Mouse (Mus musculus) bone marrow macrophage, adult 2 months (primary cell): Measurements from ENCODE around the gene Ndfip2.

Source experiments
- CTCF ChIP-seq: IDR thresholded peaks from 2 replicates; pipeline ENCODE4 v1.5.1; 2012; ENCODE audit warnings: low read depth, mild to moderate bottlenecking, low read length, moderate library complexity
- POLR2A ChIP-seq: IDR thresholded peaks from 2 replicates; pipeline ENCODE4 v1.6.1; 2012; ENCODE audit warnings: mild to moderate bottlenecking, low read depth, low read length, borderline replicate concordance

- TF ChIP-seq POLR2A, result no peak
- TF ChIP-seq CTCF, result no peak
These were observed 21.8 kb upstream of the Ndfip2 start for GRCm38 (mm10) chr14:105236596-105236995.
